Mouse (Mus musculus): ENCODE results near the gene Psma5.

Gene Psma5

GRCm38 (mm10) chr3:108282401-108283240 is 25.9 kb downstream of the Psma5 start:
- DNase-seq, result no peak

DNA sequence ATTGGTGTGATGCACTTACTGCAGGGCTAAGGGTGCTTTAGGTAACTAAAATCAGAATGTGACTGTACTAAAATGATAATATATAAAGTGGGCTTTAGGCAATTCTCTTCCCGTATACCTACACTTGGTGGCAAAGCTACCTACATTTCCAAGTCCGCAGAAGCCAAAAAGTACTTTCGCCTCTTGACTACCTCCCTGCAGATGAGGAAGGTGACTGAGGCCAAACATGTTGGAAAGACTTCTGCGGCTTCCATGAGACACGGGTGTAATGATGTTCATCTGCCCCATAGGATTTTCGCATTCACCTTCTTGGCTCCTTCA is 26.5 kb downstream of the Psma5 start:
- DNase-seq, result no peak

- DNase-seq, result peak; percentile 87
Measured at GRCm38 (mm10) chr3:108283781-108284601, 27.3 kb downstream of the Psma5 start, which contains the start of gene Sort1. Gene Sort1, plus strand, starts transcription at chr3:108284082.

GRCm38 (mm10) chr3:108285078-108285711 is 28.5 kb downstream of the Psma5 start:
- no peak for DNase-seq

DNA sequence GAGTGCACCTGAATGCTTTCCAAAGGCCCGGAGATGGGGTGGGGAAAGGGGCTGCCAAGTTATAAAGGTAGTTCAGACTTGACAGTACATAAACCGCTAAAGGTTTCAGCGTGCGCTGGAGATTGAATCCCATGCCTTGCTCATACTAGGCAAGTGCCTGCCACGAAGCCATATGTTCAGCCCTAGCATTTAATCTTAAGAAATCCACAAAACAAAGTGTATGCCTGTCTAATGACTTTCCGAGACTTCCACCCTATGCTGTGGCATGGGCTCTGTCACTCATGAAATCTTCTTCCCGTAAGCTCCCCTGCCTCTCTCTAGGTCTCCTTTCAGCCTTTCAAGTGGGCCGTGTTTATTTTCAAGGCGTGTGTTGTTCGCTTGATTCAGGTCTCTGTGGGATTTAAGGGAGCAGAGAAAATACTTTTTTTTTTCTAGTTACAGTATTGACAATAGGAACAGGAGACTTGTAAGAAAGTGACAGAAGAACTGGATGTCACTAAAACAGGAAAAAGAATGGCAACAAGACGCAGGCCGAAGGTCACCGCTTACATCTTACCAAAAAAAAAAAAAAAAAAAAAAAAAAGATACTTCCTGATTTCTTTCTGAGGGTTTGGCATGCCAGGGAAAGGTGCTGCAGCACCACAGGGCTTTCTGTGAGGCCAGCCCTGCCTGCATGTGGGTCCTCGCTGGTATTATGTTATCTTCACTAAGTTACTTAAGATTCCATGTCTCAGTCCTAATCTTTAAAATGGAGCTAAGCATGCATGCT is 30.1 kb downstream of the Psma5 start:
- DNase-seq, result no peak

DNA sequence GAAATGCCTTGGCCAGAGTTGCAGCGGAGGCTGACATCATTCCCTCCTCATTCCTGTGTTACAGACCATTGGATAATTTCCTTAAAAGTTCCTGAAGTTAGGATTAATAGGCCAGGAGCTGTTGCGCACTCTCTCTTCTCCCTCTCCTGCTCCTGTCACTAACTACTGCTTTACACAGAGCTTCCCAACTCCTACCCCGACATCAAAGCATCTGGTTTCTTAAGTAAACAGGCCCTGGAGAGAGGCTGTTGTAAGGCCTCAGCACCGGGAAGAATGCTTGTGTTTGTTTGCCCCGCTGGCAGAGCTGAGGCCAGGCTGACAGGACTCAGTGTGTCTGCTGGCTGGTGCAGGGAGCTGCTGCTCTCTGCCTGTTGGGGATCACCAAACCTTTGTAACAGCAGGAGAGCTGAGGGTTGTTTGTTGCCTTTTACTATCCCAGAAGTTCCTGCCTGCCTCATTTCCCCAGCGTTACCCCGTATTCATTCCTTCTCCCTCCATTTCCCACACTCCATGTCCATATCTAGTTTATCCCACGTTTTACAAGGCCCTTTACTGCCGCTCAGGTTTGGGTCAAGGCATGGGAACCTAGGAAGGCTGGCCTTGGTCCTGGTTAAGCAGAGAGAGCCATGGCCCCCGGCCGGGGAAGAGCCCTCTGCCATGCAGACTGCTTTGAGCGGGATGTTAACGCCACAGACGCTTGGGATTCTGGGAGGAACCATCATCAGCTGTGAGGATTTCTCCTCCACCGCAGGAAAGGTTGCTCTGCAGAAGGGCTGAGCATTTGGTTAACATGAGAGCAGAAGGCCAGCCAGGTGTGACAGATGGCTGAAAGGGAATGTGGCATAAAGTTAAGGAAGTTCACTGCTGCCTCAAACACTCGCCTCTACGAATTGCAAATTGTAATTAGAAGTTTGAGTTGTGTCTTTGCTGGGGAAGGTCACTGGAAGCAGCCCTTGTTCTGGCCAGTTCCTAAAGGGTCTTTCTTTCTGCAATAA is 31.4 kb downstream of the Psma5 start:
- DNase-seq, result peak; percentile 25

GRCm38 (mm10) chr3:108289311-108290130 is 32.8 kb downstream of the Psma5 start:
- DNase-seq, result no peak

- DNase-seq, result no peak
Measured at GRCm38 (mm10) chr3:108291036-108291799, 34.5 kb downstream of the Psma5 start.

- DNase-seq, result no peak
Measured at GRCm38 (mm10) chr3:108294398-108294797, 37.7 kb downstream of the Psma5 start.

DNA sequence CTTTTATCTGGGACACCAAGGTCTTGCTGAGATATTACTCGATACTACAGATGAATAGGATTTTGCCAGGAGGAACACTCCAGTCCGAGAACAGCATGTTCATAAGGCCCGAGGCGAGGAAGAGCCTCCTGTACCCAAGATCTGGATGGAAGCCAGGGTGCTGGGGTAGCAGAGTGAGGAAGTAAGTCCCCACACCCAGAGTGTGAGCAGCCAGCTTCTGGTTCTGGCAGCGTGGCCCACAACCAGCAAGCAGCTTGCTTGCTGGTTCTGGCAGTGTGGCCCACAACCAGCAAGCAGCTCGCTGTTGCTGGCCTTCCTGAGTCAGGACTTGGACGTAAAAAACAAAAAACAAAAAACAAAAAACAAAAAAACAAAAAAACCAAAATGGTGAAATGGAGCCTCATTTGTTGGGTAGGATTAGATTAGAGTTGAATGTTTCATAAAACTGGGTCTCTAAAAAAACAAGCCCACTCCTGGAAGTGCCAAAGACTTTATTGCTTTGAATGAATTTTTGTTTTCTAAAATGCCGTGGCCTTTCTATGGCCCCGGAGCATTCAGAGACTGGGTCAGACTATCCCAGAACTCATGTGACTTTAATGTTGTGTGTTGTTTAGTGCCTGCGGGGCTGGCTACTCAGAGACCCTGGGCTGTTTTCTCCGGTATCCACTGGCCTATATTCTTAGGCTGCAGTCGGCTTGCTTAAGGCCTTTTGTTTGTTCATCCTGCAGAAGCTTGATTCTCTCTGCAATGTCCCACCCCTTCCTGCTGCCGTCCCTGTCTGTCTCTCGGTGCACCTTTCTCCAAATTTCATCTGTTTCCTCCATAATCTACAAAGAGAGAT is 38.9 kb downstream of the Psma5 start:
- peak; percentile 75 for DNase-seq

DNA sequence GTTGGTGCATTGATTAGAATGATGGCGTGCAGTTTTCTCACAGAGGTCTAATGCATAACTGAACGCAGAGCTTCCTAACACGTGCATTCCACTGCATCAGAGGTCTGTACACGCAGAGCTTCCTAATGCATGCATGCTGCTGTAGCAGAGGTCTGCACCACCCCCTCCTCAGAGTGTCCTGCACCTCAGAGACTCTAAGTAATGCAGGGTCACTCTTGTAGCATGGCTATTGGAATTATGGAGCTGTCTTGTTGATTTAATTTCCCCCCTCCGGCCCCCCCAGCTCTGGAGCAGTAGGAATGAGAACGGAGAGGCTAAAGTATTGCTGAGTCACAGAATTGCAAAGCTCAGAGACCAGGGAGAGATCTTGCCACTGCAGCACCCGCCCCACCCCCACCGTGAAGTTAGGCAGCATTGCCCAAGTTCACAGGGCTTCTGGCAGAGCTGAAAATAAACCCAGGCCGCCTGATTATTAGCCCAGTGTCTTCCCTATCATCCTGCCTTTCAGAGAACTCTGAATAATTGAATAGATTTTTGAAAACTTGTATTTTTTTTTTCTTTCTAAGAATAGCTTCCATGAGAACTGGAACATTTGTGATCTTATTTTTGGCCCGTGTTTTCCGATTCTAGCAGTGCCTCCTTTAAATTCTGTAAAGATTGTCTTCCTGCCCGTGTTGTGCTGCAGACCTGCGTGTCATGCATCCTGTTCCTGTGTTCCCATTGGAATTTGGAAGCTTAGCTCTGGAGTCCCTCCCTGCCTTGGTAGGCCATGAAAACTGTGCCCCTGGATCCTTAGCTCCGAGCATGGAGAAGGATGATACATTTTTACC is 39.7 kb downstream of the Psma5 start:
- peak; percentile 35 for DNase-seq

- no peak for DNase-seq
Measured at GRCm38 (mm10) chr3:108297050-108297419, 40.3 kb downstream of the Psma5 start.

DNA sequence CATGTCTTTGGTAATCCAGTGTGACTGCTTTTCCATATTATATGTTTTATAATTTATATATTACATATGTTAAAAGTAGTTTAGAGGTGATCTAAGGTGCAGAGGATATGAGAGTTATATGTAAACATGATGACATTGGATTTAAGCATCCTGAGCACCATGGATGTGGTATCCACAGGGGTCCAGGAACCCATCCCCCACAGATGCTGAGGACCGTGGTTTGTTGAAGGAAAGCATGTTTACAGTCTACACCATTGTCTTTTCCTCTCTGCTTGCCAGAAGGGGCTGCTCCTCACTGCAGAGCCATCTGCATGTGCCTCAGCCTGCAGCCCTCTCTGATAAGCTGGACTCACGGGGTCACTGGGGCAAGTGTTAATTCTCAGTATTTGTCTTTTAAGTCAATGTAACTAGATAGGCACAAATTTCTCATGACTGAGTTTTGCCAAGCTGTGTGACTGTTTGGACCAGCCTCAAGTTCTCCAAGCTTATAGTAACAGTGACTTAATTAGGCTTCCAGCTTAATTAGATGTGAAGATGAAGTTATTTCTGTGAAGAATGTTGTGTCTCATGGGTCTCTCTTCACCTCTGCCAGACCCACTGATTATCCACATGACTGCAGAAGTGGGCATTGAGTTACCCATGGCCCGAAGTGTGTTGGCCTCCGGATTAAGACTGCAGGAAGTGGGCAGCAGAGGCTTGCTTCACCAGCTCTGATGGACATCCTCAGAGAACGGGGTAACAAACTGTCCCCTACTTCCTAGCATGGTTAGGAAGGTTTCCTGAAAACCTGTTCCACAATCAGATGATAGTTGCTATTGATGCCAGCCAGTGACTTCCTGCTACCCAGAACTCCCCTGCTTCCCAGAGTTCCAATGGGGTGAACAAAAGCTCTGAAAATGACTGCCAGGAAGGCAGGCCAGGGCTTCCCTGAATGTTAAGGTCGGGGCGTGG is 41.2 kb downstream of the Psma5 start:
- no peak for DNase-seq

GRCm38 (mm10) chr3:108300455-108301030 is 43.8 kb downstream of the Psma5 start:
- peak; percentile 50 for DNase-seq

- DNase-seq, result no peak
Measured at GRCm38 (mm10) chr3:108303683-108304082, 47.0 kb downstream of the Psma5 start.

DNA sequence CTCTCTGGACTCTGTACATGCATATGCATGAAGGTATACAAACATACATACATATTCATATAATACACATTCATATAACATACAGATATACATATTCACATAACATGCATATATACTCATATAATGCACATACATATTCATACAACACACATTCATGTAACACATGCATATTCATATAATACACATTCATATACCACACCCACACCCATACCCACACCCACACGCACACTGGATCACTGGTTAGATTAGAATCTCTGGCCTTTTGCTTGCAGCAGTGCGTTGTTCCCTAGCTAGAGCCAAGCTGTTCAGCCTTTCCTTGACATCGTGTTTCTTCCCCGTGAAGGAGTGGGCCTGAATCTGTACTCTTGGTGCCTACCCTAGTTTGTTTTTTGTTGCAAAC is 48.0 kb downstream of the Psma5 start:
- no peak for DNase-seq
